Mouse (Mus musculus) E14TG2a.4 (cell line): ENCODE data around the gene Klk11.

Experiments
- H3K27me3 ChIP-seq: 2 replicates; pipeline ENCODE4 v1.6.1; 2014; ENCODE audit warnings: low read length, control low read depth; ENCODE audit not compliant: insufficient read depth
- H3K36me3 ChIP-seq: 2 replicates; pipeline ENCODE4 v1.6.1; 2014; ENCODE audit warnings: low read length, control low read depth; ENCODE audit not compliant: insufficient read depth
- H3K4me1 ChIP-seq: replicated peaks from 2 replicates; pipeline ENCODE4 v1.6.1; 2014; ENCODE audit warnings: low read depth, low read length, control low read depth
- H3K4me3 ChIP-seq: replicated peaks from 2 replicates; pipeline ENCODE4 v1.5.1; 2014; ENCODE audit warnings: mild to moderate bottlenecking, low read length
- H3K9me3 ChIP-seq: 2 replicates; pipeline ENCODE4 v1.6.1; 2014; ENCODE audit warnings: low read length, control low read depth
- CTCF ChIP-seq: conservative IDR thresholded peaks from 2 replicates; pipeline ENCODE4 v1.5.1; 2014; ENCODE audit warnings: low read length
- NANOG ChIP-seq: IDR thresholded peaks from 2 replicates; pipeline ENCODE4 v1.6.1; 2014; ENCODE audit warnings: borderline replicate concordance, low read length, mixed read lengths
- POU5F1 ChIP-seq: IDR thresholded peaks from 2 replicates; pipeline ENCODE4 v1.6.1; 2014; ENCODE audit warnings: low read length, borderline replicate concordance

Klk11 gene

DNA sequence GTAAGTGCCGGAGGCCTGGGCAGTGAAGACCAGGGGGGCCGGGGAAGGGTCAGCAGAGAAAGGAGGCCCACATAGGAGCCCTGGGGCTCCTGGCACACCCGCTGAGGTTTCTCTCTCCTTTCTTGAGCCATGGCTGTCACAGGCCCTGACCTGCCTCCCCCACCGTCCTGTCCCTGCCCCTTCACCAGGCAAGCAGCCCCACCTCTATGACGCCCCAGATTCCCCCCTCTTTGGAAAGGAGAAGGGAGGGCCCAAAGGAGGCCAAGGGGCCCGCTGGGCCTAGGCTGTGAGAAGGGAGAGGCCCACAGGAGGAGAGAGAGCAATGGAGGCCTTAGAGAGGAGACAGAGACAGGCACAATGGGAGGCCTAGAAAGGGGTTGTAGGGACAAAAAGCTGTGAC is 398 bp downstream of the Klk11 start:
- TF ChIP-seq POU5F1: no peak
- no peak for TF ChIP-seq CTCF
- peak overlapping the region; percentile 62 for H3K4me3 ChIP-seq
- H3K4me1 ChIP-seq: peaks cover 46% of the 10 kb centered on the region
- no peaks in the 10 kb centered on the region for H3K36me3 ChIP-seq
- H3K9me3 ChIP-seq: no peaks in the 10 kb centered on the region
- H3K27me3 ChIP-seq: peaks cover 3% of the 10 kb centered on the region; the same call in 1 of the 2 replicates

DNA sequence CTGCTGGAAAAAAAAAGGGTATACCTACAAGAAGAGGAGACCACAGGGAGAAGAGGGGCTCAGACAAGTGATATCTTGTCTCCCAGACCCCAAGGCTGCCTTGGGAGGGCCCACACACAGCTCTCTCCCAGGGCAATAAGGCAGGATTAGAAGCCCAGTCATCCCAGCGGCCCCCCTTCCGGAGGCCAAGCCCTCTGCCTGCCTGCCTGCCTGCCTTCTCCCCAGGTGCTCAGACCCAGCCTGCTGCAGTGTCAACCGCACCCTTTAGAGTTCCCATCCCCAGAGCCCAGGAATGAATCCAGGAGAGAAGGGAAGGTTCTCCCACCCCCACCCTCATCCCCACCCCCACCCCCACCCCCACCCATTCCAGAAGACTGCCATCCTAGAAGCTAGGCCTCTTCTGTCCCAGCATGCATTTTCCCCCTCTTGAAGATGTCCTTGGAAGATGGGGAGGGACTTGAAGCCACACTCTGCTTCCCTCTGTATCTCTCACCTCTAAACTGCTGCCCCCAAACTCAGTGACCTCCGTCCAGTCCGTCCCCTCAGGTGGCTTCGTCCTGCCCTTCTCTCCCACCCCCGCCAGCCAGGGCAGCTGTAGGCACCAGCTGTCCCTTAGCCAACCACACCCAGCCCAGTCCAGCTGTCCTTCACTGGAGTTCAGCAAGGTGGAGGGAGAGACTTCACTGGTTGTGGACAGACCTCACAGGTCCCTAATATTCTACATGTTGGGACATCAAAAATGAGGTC is 1.1 kb downstream of the Klk11 start:
- no peaks in the 10 kb centered on the region for H3K9me3 ChIP-seq
- peaks cover 53% of the 10 kb centered on the region for H3K4me1 ChIP-seq
- peak overlapping the region; percentile 62 for H3K4me3 ChIP-seq
- H3K27me3 ChIP-seq: peaks cover 3% of the 10 kb centered on the region; the same call in 1 of the 2 replicates
- TF ChIP-seq POU5F1 (no peak), NANOG (no peak), CTCF (no peak)
- no peaks in the 10 kb centered on the region for H3K36me3 ChIP-seq

- no peak for TF ChIP-seq CTCF
- TF ChIP-seq POU5F1: no peak
- TF ChIP-seq NANOG: no peak
- Histone ChIP-seq H3K4me1 (peaks cover 63% of the 10 kb centered on the region), H3K4me3 (peak overlapping the region; percentile 51; the same call in 1 of the 2 replicates), H3K36me3 (no peaks in the 10 kb centered on the region), H3K9me3 (no peaks in the 10 kb centered on the region), H3K27me3 (peaks cover 9% of the 10 kb centered on the region)
Measured at GRCm38 (mm10) chr7:43776506-43776905, 2.1 kb downstream of the Klk11 start.

GRCm38 (mm10) chr7:43777423-43777822 is 3.0 kb downstream of the Klk11 start:
- H3K27me3 ChIP-seq: peaks cover 11% of the 10 kb centered on the region
- H3K4me3 ChIP-seq: no peak overlapping the region
- no peak for TF ChIP-seq POU5F1
- TF ChIP-seq CTCF: no peak
- no peak for TF ChIP-seq NANOG
- H3K9me3 ChIP-seq: no peaks in the 10 kb centered on the region
- H3K4me1 ChIP-seq: peaks cover 72% of the 10 kb centered on the region
- H3K36me3 ChIP-seq: no peaks in the 10 kb centered on the region

GRCm38 (mm10) chr7:43778176-43778970 is 4.0 kb downstream of the Klk11 start:
- Histone ChIP-seq H3K4me1 (peaks cover 73% of the 10 kb centered on the region), H3K4me3 (no peak overlapping the region), H3K9me3 (no peaks in the 10 kb centered on the region), H3K36me3 (no peaks in the 10 kb centered on the region), H3K27me3 (peaks cover 18% of the 10 kb centered on the region)
- TF ChIP-seq POU5F1 (no peak), NANOG (no peak), CTCF (no peak)

GRCm38 (mm10) chr7:43780241-43780640 is 5.8 kb downstream of the Klk11 start:
- H3K36me3 ChIP-seq: no peaks in the 10 kb centered on the region
- H3K27me3 ChIP-seq: peaks cover 33% of the 10 kb centered on the region
- H3K4me3 ChIP-seq: peak overlapping the region; percentile 61
- TF ChIP-seq POU5F1: no peak
- TF ChIP-seq CTCF: no peak
- no peak for TF ChIP-seq NANOG
- peaks cover 61% of the 10 kb centered on the region for H3K4me1 ChIP-seq
- no peaks in the 10 kb centered on the region for H3K9me3 ChIP-seq

DNA sequence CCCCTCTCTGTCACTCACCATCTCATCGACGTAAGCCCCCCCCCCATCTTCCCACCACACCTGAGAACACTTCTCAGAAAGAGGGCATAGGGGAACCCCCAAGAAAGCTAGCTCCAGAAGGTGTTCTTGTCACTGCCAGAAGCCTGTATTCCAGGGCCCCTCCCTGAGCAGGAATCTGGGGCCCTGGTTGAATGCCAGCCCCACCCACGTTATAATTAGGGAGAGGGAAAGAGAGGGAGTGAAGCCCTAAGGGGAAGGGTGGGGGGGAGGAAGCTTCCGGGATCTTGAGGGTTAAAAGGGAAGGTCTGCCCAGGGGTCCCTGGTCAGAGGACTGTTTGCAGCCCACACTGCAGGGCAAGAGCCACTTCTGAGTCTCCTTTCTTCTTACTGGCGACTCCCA is 6.3 kb downstream of the Klk11 start, which contains the start of gene Klk10:
TSS of gene Klk10 (plus strand) at position 290 of the 400 bp plus-strand sequence.
- TF ChIP-seq POU5F1: no peak
- no peak for TF ChIP-seq NANOG
- no peak for TF ChIP-seq CTCF
- Histone ChIP-seq H3K4me3 (peak within 1 kb of the TSS; percentile 61), H3K27me3 (peaks cover 33% of the 10 kb centered on the region), H3K36me3 (no peaks in the 10 kb centered on the region), H3K9me3 (no peaks in the 10 kb centered on the region), H3K4me1 (peaks cover 57% of the 10 kb centered on the region)

GRCm38 (mm10) chr7:43781541-43781940 is 7.1 kb downstream of the Klk11 start:
- Histone ChIP-seq H3K4me3 (peak overlapping the region; percentile 61), H3K36me3 (no peaks in the 10 kb centered on the region), H3K9me3 (no peaks in the 10 kb centered on the region), H3K4me1 (peaks cover 49% of the 10 kb centered on the region), H3K27me3 (peaks cover 33% of the 10 kb centered on the region)
- TF ChIP-seq POU5F1 (no peak), NANOG (no peak), CTCF (no peak)
